Mouse (Mus musculus): Measurements from ENCODE around the gene Patz1. TPM values are rescaled to one million over a fixed set of nuclear protein-coding genes. Genes with fewer than 3 reads are reported as not detected.
A peak's percentile ranks its signal among the peaks of the same experiment; 100 is the strongest.

Gene Patz1
- polyA plus RNA-seq, 1 experiment from 2014 or later = 36.1 TPM

DNA sequence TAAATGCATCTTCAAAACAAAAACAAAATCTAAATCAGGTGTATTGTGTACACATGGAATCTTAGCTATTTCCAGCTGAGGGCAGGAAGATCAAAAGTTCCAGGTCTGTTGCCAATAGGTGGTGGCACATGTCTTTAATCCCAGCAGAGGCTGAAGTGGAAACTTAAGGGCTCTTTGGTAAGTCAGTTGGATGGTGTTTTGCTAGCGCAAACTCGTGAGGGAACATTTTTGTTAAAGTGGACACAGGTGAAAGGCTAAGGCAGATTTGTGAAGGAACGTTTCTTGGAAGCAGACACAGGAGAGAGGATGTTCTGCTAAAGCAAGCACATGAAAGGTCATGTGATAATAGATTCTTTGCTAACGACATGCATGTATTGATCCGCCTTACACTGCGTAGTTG is 5.0 kb upstream of the Patz1 start:
- H3K9ac ChIP-seq = no peak overlapping the region
- WGBS = 89% methylated on average over 6 of the region's 6 CpGs
- H3K27ac ChIP-seq = no peak overlapping the region
- H3K4me1 ChIP-seq (replicated peaks) = peaks cover 11% of the 10 kb centered on the region
- H3K27me3 ChIP-seq (replicated peaks) = no peaks in the 10 kb centered on the region
- no peak overlapping the region for H3K4me3 ChIP-seq (replicated peaks)
- no peaks in the 10 kb centered on the region for H3K9me3 ChIP-seq
- no peaks in the 10 kb centered on the region for H3K36me3 ChIP-seq
- no peak overlapping the region for H3K4me2 ChIP-seq (replicated peaks)
- ATAC-seq = no peak

DNA sequence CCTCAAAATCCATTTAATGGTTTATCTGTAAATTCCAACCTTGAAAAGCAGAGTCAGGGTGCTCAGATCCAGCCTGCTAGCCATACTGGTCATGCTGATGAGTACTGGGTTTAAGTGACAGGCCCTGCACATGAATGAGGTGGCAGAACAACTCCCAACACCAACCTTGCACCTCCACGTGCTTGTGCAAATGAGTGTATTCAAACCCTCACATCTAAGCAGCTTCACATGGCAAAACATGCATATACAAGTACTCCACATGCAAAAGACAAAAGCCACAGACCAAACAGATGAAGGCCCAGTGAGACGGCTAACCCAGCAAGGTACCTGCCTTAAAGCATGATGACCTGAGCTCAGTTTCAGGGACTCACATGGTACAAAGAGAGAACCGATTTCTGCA is 2.7 kb upstream of the Patz1 start:
- no peak for ATAC-seq
- WGBS = 87% methylated on average over 3 of the region's 3 CpGs
- Histone ChIP-seq H3K9ac (no peak overlapping the region), H3K27ac (no peak overlapping the region), H3K4me3 (replicated peaks) (no peak overlapping the region), H3K4me2 (replicated peaks) (no peak overlapping the region), H3K9me3 (no peaks in the 10 kb centered on the region), H3K36me3 (no peaks in the 10 kb centered on the region), H3K27me3 (replicated peaks) (no peaks in the 10 kb centered on the region), H3K4me1 (replicated peaks) (peaks cover 11% of the 10 kb centered on the region)

DNA sequence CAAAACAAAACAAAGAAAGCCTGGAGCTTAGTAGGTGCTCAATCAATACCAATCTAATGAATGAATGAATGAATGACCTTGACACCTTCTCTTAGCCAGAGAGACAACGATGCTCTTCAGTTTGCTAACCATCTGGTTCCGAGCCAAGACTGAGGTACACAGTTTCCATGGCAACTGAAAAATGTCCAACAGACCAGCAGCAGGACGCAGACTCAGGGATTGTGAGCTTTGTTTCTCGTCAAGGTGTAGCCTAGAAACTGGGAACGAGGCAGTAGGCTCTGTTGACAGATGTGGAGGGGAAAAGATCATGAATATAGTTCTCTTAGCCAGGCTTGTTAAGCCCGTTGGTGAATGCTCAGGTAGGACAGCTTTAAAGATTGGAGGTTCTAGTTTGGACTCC is 1.5 kb upstream of the Patz1 start:
- H3K4me1 ChIP-seq (replicated peaks) = peaks cover 11% of the 10 kb centered on the region
- no peak overlapping the region for H3K27ac ChIP-seq
- H3K9me3 ChIP-seq = no peaks in the 10 kb centered on the region
- WGBS = 25% methylated on average over 6 of the region's 6 CpGs
- ATAC-seq = no peak
- H3K4me3 ChIP-seq (replicated peaks) = no peak overlapping the region
- no peaks in the 10 kb centered on the region for H3K36me3 ChIP-seq
- no peak overlapping the region for H3K9ac ChIP-seq
- H3K4me2 ChIP-seq (replicated peaks) = no peak overlapping the region
- no peaks in the 10 kb centered on the region for H3K27me3 ChIP-seq (replicated peaks)

DNA sequence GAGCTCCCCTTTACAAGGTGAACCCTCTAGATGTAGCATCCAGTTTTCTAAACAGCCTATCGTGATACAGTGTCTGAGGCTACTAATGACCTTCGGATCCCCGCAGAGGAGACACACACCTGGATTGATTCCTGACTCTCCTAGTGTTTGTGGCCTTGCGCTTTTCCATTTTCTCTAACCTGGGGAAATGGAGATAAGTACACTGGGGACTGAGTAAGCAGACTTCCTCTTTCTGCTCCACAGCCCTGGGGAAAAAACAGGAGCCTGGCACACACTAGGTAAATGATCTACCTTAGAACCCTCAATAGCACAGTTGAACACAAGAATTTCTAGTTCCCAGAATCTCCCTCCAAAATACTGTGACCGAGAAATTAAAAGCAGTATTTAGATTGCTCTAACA is 753 bp upstream of the Patz1 start:
- peaks cover 16% of the 10 kb centered on the region for H3K4me1 ChIP-seq (replicated peaks)
- no peaks in the 10 kb centered on the region for H3K27me3 ChIP-seq (replicated peaks)
- no peak for ATAC-seq
- H3K27ac ChIP-seq = peak overlapping the region; percentile 100; the same call in 1 of the 2 replicates
- peak overlapping the region; percentile 98; the same call in 1 of the 2 replicates for H3K4me2 ChIP-seq (replicated peaks)
- H3K36me3 ChIP-seq = no peaks in the 10 kb centered on the region
- H3K9ac ChIP-seq = no peak overlapping the region; the same call in 1 of the 2 replicates
- peak overlapping the region; percentile 88 for H3K4me3 ChIP-seq (replicated peaks)
- 56% methylated on average over 5 of the region's 5 CpGs for WGBS
- no peaks in the 10 kb centered on the region for H3K9me3 ChIP-seq

DNA sequence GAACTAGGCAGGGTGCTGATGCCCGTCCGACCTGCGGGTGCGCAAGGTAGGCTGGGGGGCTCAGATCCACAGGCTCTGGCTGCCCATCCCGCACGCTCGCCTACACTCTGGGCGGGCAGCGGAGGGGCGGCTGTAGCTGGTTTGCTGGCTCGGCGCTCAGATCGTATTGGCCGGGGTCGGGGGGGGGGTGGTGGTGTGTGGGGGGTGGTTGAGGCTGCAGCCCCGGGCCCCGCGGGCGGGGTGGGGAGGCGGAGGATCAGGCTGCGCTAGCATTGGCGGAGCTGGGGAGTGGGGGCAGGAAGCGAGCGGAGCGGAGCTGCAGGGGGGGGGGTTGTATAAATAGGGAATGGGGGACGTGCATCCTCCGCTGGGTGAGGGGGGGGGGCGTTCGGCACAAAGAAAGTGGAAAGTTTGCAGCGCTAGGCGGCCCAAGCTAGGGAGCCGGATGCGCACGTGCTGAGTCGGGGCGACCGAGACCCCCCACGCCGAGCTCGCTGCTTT is 678 bp downstream of the Patz1 start:
- H3K4me2 ChIP-seq (replicated peaks) = peak overlapping the region; percentile 98
- under 1% methylated on average over 34 of the region's 40 CpGs for WGBS
- peak overlapping the region; percentile 98 for H3K9ac ChIP-seq
- peaks cover 30% of the 10 kb centered on the region for H3K4me1 ChIP-seq (replicated peaks)
- peaks cover 8% of the 10 kb centered on the region; the same call in 1 of the 2 replicates for H3K36me3 ChIP-seq
- no peaks in the 10 kb centered on the region for H3K27me3 ChIP-seq (replicated peaks)
- no peaks in the 10 kb centered on the region for H3K9me3 ChIP-seq
- ATAC-seq = peak; percentile 80
- peak overlapping the region; percentile 88 for H3K4me3 ChIP-seq (replicated peaks)
- H3K27ac ChIP-seq = peak overlapping the region; percentile 100

DNA sequence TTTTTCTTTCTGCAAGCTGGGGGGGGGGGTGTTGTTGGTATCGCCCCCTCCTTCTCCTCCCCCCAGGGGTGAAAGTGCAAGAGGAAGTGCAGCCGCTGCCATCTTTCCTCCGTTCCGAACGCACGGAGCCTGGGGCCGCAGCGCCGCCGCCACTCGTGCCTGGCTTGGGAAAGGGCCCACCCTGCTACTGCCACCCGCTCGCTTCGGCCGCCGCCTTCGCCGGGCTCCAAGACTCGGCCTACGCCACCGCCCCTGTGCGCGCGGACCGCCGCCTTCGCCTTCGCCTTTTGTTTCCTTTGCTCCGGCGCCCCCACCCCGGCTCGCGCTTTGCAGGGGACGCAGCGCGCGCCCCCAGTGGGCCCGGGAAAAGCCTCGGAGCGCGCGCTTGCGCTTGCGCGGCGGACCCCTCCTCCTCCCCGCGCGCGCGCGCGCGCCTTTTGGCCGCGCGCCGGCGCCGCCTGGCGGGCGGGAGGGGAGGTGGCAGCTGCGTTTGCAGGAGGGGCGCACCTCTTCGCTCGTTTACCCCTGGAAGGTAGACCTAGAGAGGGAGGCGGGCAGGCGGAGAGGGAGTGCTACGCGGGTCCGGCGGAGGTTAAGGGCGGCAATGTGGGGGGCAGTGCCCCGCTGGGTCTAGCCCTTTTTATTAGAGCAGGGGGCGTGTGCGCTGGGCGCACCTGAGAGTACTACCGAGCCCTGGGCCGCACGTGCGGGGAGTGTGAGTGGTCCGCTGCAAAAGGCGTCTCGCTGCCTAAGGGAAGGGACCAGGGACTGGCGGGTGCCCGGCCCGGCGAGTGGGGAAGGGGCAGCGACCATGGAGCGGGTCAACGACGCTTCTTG is 1.3 kb downstream of the Patz1 start:
- H3K4me1 ChIP-seq (replicated peaks) = peaks cover 36% of the 10 kb centered on the region
- H3K9me3 ChIP-seq = no peaks in the 10 kb centered on the region
- peak overlapping the region; percentile 98 for H3K4me2 ChIP-seq (replicated peaks)
- no peaks in the 10 kb centered on the region for H3K27me3 ChIP-seq (replicated peaks)
- H3K36me3 ChIP-seq = peaks cover 12% of the 10 kb centered on the region; the same call in 1 of the 2 replicates
- peak overlapping the region; percentile 88 for H3K4me3 ChIP-seq (replicated peaks)
- peak overlapping the region; percentile 100 for H3K27ac ChIP-seq
- WGBS = under 1% methylated on average over 75 of the region's 92 CpGs
- ATAC-seq = peak; percentile 70
- peak overlapping the region; percentile 98 for H3K9ac ChIP-seq

DNA sequence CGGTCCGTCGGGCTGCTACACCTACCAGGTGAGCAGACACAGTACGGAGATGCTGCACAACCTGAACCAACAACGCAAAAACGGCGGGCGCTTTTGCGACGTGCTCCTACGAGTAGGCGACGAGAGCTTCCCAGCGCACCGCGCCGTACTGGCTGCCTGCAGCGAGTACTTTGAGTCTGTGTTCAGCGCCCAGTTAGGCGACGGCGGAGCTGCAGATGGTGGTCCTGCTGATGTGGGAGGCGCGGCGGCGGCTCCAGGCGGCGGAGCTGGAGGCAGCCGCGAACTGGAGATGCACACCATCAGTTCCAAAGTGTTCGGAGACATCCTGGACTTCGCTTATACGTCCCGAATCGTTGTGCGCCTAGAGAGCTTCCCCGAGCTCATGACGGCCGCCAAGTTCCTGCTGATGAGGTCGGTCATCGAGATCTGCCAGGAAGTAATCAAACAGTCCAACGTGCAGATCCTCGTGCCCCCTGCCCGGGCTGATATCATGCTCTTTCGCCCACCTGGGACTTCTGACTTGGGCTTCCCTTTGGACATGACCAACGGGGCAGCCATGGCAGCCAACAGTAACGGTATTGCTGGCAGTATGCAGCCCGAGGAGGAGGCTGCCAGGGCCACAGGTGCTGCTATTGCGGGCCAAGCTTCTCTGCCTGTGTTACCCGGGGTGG is 2.1 kb downstream of the Patz1 start:
- peaks cover 40% of the 10 kb centered on the region for H3K4me1 ChIP-seq (replicated peaks)
- peak; percentile 1; the same call in 1 of the 2 replicates for ATAC-seq
- H3K27ac ChIP-seq = peak overlapping the region; percentile 100
- H3K9ac ChIP-seq = peak overlapping the region; percentile 98
- H3K4me2 ChIP-seq (replicated peaks) = peak overlapping the region; percentile 98
- H3K4me3 ChIP-seq (replicated peaks) = peak overlapping the region; percentile 88
- no peaks in the 10 kb centered on the region for H3K9me3 ChIP-seq
- H3K27me3 ChIP-seq (replicated peaks) = no peaks in the 10 kb centered on the region
- H3K36me3 ChIP-seq = peaks cover 17% of the 10 kb centered on the region; the same call in 1 of the 2 replicates
- under 1% methylated on average over 50 of the region's 50 CpGs for WGBS

DNA sequence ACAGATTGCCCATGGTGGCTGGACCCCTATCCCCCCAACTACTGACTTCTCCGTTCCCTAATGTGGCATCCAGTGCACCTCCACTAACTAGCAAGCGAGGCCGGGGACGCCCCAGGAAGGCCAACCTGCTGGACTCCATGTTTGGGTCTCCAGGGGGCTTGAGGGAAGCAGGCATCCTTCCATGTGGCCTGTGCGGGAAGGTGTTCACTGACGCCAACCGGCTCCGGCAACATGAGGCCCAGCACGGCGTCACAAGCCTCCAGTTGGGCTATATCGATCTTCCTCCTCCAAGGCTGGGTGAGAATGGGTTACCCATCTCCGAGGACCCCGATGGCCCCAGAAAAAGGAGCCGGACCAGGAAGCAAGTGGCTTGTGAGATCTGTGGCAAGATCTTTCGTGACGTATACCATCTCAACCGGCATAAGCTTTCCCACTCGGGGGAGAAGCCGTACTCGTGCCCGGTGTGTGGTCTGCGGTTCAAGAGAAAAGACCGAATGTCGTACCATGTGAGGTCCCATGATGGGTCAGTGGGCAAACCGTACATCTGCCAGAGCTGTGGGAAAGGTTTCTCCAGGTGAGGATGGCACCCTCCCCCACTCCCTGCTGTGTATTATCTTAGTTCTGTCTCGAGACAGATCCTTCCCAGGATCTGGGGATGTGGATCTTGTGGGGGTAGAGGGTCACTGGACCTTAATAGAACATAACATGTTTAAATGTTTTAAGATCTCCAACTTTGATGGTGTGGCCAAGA is 2.8 kb downstream of the Patz1 start:
- peak overlapping the region; percentile 98 for H3K4me2 ChIP-seq (replicated peaks)
- no peak for ATAC-seq
- peaks cover 19% of the 10 kb centered on the region; the same call in 1 of the 2 replicates for H3K36me3 ChIP-seq
- no peaks in the 10 kb centered on the region for H3K9me3 ChIP-seq
- H3K4me1 ChIP-seq (replicated peaks) = peaks cover 40% of the 10 kb centered on the region
- peak overlapping the region; percentile 88 for H3K4me3 ChIP-seq (replicated peaks)
- H3K27ac ChIP-seq = peak overlapping the region; percentile 100
- peak overlapping the region; percentile 98 for H3K9ac ChIP-seq
- H3K27me3 ChIP-seq (replicated peaks) = no peaks in the 10 kb centered on the region
- WGBS = under 1% methylated on average over 26 of the region's 26 CpGs

DNA sequence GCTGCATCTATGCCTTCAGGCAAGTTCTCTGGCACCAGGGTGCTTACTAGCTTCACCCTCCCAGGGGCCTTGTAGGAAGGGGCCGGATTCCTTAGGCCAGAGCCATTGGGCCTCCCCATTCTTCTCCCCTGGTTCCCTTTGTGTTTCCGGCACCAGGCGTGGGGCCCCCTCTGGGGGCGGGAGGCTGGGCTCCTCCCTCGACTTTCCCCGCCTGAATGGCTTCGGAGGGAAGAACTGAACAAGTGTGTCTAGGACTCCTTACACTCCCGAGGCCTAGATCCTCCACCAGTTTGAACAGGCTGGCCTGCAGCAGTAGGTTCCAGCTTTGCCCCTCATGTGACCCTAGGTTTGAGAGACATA is 3.4 kb downstream of the Patz1 start:
- Histone ChIP-seq H3K9ac (peak overlapping the region; percentile 98), H3K36me3 (peaks cover 19% of the 10 kb centered on the region; the same call in 1 of the 2 replicates), H3K4me3 (replicated peaks) (peak overlapping the region; percentile 88), H3K27me3 (replicated peaks) (no peaks in the 10 kb centered on the region), H3K4me1 (replicated peaks) (peaks cover 40% of the 10 kb centered on the region), H3K27ac (peak overlapping the region; percentile 100), H3K9me3 (no peaks in the 10 kb centered on the region), H3K4me2 (replicated peaks) (peak overlapping the region; percentile 98)
- 0% methylated on average over 8 of the region's 8 CpGs for WGBS
- peak; percentile 47 for ATAC-seq

DNA sequence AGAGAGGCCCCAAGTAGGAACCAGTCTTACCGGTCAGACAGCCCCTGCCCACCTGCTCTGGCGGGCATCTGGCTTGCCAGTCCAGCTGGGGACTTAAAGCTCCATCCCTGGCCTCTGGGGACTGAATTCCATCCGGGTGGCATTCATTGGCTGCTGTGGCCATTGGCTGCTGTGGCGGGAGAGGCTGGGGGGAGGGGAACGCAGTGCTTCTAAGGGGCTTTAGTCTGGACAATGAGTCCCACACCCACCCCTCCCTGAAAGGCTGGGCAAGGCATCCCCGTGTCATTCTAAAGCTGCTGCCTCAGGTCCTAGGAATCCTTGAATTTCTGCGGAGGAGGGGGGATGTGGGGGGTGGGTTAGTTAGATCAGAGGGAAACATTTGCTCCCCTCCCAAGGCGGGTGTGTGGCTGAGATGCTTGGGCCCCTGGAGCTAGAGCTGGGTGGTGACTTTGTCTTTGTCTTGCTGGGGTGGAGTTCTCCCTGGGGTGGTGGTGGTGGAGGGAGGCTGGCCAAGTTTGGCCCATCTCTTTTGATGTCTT is 4.1 kb downstream of the Patz1 start:
- under 1% methylated on average over 8 of the region's 8 CpGs for WGBS

DNA sequence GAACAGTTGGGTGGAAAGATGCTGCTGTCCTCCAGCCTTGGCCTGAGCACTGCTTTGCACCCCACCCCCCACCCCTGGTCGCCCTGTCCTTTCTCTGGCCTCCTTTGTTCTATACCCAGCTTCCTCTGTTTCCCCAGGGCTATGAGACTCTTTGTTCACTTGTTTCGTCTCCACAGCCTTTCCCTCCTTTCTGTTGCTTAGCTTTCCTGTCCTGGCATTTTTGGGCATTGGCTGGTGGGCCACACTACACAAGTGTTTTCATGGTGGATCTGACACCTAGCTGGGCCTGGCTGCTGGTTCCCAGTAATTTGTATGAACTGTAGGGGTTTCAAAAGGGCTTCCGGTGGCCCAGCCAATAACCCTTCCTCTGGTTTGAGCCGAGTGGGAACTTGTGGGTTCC is 4.7 kb downstream of the Patz1 start:
- peak overlapping the region; percentile 88 for H3K4me3 ChIP-seq (replicated peaks)

More for the DNA sequence above, 4.1 kb downstream of the Patz1 start:
- Histone ChIP-seq H3K36me3 (peaks cover 22% of the 10 kb centered on the region), H3K9ac (peak overlapping the region; percentile 98), H3K4me3 (replicated peaks) (peak overlapping the region; percentile 88), H3K27ac (peak overlapping the region; percentile 100), H3K27me3 (replicated peaks) (no peaks in the 10 kb centered on the region), H3K4me2 (replicated peaks) (peak overlapping the region; percentile 98), H3K9me3 (no peaks in the 10 kb centered on the region), H3K4me1 (replicated peaks) (peaks cover 38% of the 10 kb centered on the region)
- no peak for ATAC-seq

More for the DNA sequence above, 4.7 kb downstream of the Patz1 start:
- Histone ChIP-seq H3K4me2 (replicated peaks) (peak overlapping the region; percentile 98), H3K27me3 (replicated peaks) (no peaks in the 10 kb centered on the region), H3K4me1 (replicated peaks) (peaks cover 32% of the 10 kb centered on the region), H3K36me3 (peaks cover 28% of the 10 kb centered on the region), H3K9me3 (no peaks in the 10 kb centered on the region), H3K9ac (peak overlapping the region; percentile 98), H3K27ac (0 out of 2 replicates have a peak overlapping the region, but pooled peaks have one; percentile 100)
- WGBS = 46% methylated on average over 4 of the region's 4 CpGs
- no peak for ATAC-seq

Data from intestine, embryonic 15.5 days (tissue).